Mouse (Mus musculus): ENCODE data around the gene Acer3.

The Acer3 gene

DNA sequence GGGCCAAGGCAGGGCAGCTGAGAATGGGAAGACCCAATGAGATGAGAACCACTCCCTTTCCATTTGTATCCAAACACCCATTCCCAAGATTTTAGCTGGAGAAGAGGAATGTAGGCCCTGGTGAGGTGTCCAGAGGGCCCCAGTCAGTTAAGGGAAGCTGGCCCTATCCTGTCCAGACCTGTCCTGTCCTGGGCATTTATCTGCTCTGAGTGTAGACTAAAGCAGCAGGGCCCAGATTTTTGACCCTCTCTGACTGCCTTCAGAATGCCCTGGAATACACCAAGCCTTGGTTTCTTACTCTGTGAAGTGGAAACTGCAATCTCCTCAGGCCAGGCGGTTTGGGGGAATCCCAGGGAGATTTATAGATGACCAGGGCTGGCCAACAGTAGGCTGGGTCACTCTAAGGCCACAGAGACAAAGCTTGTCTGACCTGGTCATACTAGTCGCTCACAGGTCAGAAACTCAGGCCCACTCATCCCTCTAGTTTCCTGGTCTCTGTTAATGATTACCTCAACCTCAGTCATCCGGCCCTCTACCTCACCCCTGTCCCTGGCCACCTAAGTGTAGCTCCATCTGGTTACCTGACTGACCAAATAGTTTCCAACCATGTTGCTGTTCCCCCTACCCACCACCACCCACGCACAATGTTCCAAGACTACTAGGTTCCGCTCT lies 142.3 kb downstream of the Acer3 start:
- DNase-seq (ENCODE audit: low spot score): peak; percentile 50

GRCm38 (mm10) chr7:98177929-98178559 lies 143.0 kb downstream of the Acer3 start, which contains the start of gene Capn5:
Capn5 (minus strand) TSS chr7:98178274.
- peak; percentile 83 for DNase-seq (ENCODE audit: low spot score)

GRCm38 (mm10) chr7:98177566-98177928 lies 143.5 kb downstream of the Acer3 start:
- no peak for DNase-seq (ENCODE audit: low spot score)

GRCm38 (mm10) chr7:98177071-98177485 lies 143.9 kb downstream of the Acer3 start:
- no peak for DNase-seq (ENCODE audit: low spot score)

DNA sequence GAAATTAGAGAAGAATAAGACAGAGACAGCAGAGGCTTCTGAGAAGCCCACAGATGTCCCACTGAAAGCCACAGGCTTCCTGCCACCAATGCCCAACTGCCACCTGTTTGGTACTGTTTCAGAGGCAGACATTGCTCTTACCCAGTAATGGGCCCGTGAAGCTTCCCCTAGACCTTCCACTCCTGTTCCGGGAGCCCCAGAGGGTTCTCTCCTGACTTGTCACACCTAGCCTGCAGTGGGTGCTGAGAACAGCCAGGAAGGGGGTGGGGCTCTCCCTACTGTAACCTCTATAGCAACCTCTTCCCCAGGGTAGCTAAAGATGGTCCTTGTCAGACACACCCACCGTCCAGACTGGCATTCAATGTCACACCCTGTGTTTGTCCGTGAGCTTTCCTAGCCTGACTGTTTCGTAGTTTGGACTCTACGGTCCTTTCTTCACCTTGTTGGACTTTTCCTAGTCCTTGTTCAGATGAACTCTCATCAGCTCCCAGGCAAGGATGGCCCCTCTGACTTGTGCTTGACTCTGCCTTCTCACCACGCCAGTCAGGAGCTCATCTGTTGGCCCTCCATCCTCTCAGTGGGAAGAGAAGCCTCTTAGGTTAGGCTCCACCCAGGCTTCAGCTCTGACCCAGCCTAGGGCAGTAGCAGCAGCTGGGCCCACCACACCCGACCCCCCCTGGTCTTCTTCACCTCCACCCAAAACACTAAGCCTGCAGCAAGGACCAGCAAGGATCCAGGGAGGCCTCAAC lies 144.5 kb downstream of the Acer3 start:
- no peak for DNase-seq (ENCODE audit: low spot score)

- DNase-seq (ENCODE audit: low spot score): no peak
Measured at GRCm38 (mm10) chr7:98174883-98175755, 145.9 kb downstream of the Acer3 start.

GRCm38 (mm10) chr7:98173408-98173807 lies 147.6 kb downstream of the Acer3 start:
- no peak for DNase-seq (ENCODE audit: low spot score)

GRCm38 (mm10) chr7:98172661-98173060 lies 148.3 kb downstream of the Acer3 start:
- no peak for DNase-seq (ENCODE audit: low spot score)

GRCm38 (mm10) chr7:98171141-98172073 lies 149.6 kb downstream of the Acer3 start:
- DNase-seq (ENCODE audit: low spot score): peak; percentile 51

DNA sequence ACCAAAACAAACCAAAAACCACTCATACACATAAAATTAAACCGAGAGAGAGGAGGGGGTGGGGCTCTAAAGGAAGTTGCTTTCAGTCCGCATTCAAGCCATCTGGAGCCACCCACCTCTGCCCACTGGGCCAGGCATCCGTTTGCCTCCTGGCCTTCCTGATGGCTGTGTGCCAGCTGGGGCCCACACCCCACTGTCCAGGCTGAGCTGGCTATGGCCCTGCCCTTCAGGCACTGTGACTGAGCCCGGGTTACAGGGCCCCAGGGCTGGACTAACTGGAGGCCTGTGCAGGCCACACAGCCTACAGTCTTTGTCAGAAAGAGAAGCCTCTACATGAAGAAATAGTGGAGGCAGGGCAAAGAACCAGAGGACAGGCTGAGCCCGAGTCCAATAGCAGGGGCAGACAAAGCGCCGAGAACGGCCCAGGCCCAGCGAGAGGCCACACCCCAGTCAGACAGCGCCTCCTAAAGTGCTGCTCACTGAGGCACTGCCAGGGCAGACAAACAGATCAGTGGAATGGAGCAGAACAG lies 155.9 kb downstream of the Acer3 start:
- DNase-seq (ENCODE audit: low spot score): peak; percentile 56

GRCm38 (mm10) chr7:98164382-98164998 lies 156.5 kb downstream of the Acer3 start:
- no peak for DNase-seq (ENCODE audit: low spot score)

GRCm38 (mm10) chr7:98163700-98164099 lies 157.3 kb downstream of the Acer3 start:
- peak; percentile 67 for DNase-seq (ENCODE audit: low spot score)

- no peak for DNase-seq (ENCODE audit: low spot score)
Measured at GRCm38 (mm10) chr7:98162239-98162638, 158.8 kb downstream of the Acer3 start.

- peak; percentile 46 for DNase-seq (ENCODE audit: low spot score)
Measured at GRCm38 (mm10) chr7:98160041-98160740, 160.8 kb downstream of the Acer3 start.

DNA sequence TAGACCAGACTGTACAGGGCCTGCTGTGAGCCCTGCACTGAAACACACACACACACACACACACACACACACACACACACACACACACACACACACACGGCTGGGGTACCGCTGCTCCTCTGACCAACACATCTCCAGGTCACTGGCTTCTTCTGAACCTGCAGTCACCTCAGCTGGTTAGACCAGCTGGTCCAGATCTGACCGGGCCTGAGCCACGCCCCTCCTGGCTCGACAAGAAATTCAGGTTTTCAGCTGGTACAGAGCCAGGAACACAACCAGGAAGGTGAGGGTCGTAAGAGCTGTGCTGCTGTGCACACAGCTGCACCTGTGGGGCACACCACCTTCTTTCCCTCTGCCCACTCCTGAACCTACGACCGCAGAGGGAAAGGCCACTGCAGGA lies 162.5 kb downstream of the Acer3 start:
- no peak for DNase-seq (ENCODE audit: low spot score)

DNA sequence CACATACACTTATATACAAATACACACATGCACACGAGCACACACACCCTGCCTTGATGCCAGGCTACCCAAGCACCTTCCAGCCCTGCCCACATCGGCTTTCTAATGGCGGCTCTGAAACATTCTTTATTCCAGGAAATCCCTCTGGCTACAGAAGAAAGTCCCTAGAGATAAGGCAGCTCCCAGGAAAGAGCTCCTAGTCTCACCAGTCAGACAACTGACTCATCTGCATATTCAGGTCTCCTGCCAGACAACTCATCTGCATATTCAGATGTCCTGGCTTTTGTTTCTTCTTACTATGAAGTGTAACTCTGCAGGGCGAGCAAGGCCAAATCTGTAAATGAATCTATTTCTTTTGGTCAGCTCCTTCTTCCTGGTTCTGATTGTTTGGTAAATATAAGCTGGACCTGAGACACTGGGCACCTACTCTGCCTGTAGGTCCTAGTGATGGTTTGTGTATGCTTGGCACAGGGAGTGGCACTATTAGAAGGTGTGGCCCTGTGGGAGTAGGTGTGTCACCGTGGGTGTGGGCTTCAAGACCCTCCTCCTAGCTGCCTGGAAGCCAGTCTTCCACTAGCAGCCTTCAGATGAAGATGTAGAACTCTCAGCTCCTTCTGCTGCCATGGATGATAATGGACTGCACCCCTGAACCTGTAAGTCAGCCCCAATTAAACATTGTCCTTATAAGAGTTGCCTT lies 163.2 kb downstream of the Acer3 start:
- no peak for DNase-seq (ENCODE audit: low spot score)

Data from adipocyte (in vitro differentiated cells).